Mouse (Mus musculus) limb, embryonic 14.5 days (tissue): Measurements from ENCODE around the gene Aff1. TPM values are rescaled to one million over a fixed set of nuclear protein-coding genes. Genes with fewer than 3 reads are reported as not detected.

Source experiments
- ATAC-seq: fragments of 200-750 bp; cut with Nextera tagmentation; 2 replicates; pipeline ENCODE4 v1.8.0; 2017; ENCODE audit warnings: low read depth, moderate number of reproducible peaks, moderate TSS enrichment; ENCODE audit not compliant: low FRiP score
- DNase-seq: peaks from one replicate; pipeline ENCODE4 v3.0.0-alpha.2; 2015; ENCODE audit warnings: low spot score
- H3K27ac ChIP-seq: fragments of 300-500 bp; sonication (generic); replicated peaks from 2 replicates; pipeline ENCODE4 v1.5.1; 2014; ENCODE audit warnings: low read depth, mild to moderate bottlenecking, low read length, moderate library complexity, mixed read lengths
- H3K27me3 ChIP-seq: fragments of 300-500 bp; sonication (generic); 2 replicates; pipeline ENCODE4 v1.6.1; 2014; ENCODE audit warnings: low read length, mixed read lengths; ENCODE audit not compliant: control insufficient read depth, insufficient read depth
- H3K36me3 ChIP-seq: fragments of 300-500 bp; sonication (generic); 2 replicates; pipeline ENCODE4 v1.6.1; 2014; ENCODE audit warnings: mild to moderate bottlenecking, low read length, moderate library complexity, mixed read lengths; ENCODE audit not compliant: control insufficient read depth, insufficient read depth
- H3K4me1 ChIP-seq: fragments of 300-500 bp; sonication (generic); 2 replicates; pipeline ENCODE4 v1.6.1; 2014; ENCODE audit warnings: antibody characterized with exemption, low read length, mixed read lengths; ENCODE audit not compliant: control insufficient read depth, insufficient read depth
- H3K4me2 ChIP-seq: fragments of 300-500 bp; sonication (generic); replicated peaks from 2 replicates; pipeline ENCODE4 v1.6.1; 2014; ENCODE audit warnings: low read depth, mild to moderate bottlenecking, low read length, moderate library complexity; ENCODE audit not compliant: severe bottlenecking
- H3K4me3 ChIP-seq: fragments of 300-500 bp; sonication (generic); replicated peaks from 2 replicates; pipeline ENCODE4 v1.5.1; 2014; ENCODE audit warnings: low read length
- H3K9ac ChIP-seq: fragments of 300-500 bp; sonication (generic); 2 replicates; pipeline ENCODE4 v1.6.1; 2014; ENCODE audit warnings: mild to moderate bottlenecking, low read depth, low read length, moderate library complexity; ENCODE audit not compliant: severe bottlenecking
- H3K9me3 ChIP-seq: fragments of 300-500 bp; sonication (generic); 2 replicates; pipeline ENCODE4 v1.6.1; 2016; ENCODE audit warnings: low read length; ENCODE audit not compliant: control insufficient read depth
- POLR2A ChIP-seq: fragments of 200-500 bp; IDR thresholded peaks from 2 replicates; pipeline ENCODE4 v1.8.0; 2012; ENCODE audit warnings: inconsistent platforms, mild to moderate bottlenecking, moderate library complexity, borderline replicate concordance; ENCODE audit not compliant: insufficient read depth, insufficient read length; ENCODE audit errors: extremely low read depth
- WGBS: fragments of 180-500 bp; shearing (Covaris S2); extraction: QIAGEN DNeasy Blood & Tissue Kit; methylation state at CpG from one replicate; pipeline ENCODE4 v1.1.7; 2014; 5-methylcytosine and 5-hydroxymethylcytosine counted together
- polyA plus RNA-seq, 2 experiments: library from polyadenylated mRNA; depleted of rRNA in 1 of 2; stranded (reverse) in 1 of 2; unstranded in 1 of 2; fragments of >200 nt; fragmentation: Nextera tagmentation in 1 of 2; extraction: Ambion mirVana in 1 of 2; gene quantifications; 2 replicates each; pipeline versions ENCODE4 v1.2.1 to v1.2.3; 2012 to 2014

Aff1 gene
- polyA plus RNA-seq, 2 experiments = 3.6 to 5.7 TPM

DNA sequence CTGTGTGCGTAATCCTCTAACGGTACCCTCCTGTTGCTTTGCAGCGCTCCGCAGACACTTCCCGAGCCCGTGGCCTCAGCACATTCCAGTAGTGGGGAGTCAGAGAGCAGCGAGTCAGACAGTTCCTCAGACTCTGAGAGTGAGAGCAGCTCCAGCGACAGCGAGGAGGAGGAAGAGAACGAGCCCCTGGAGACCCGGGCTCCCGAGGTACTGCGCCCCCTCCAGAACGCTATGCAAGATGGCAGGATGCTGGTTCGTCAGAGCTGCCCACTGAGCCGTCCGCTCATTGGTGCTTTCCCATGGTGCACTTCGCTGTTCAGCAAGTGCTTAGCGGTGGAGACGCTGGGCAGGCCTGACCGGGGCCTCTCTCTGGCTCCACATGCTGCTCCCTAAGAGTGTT lies 136.1 kb downstream of the Aff1 start:
- H3K9me3 ChIP-seq = no peaks in the 10 kb centered on the region
- no peak for TF ChIP-seq POLR2A
- WGBS = 77% methylated on average over 21 of the region's 21 CpGs
- no peak for DNase-seq
- no peaks in the 10 kb centered on the region for H3K27me3 ChIP-seq
- ATAC-seq = no peak
- peaks cover 6% of the 10 kb centered on the region; the same call in 1 of the 2 replicates for H3K36me3 ChIP-seq
- no peak overlapping the region for H3K27ac ChIP-seq
- H3K4me1 ChIP-seq = peaks cover 5% of the 10 kb centered on the region; the same call in 1 of the 2 replicates
- no peak overlapping the region for H3K4me2 ChIP-seq
- no peak overlapping the region for H3K4me3 ChIP-seq
- H3K9ac ChIP-seq = no peak overlapping the region

DNA sequence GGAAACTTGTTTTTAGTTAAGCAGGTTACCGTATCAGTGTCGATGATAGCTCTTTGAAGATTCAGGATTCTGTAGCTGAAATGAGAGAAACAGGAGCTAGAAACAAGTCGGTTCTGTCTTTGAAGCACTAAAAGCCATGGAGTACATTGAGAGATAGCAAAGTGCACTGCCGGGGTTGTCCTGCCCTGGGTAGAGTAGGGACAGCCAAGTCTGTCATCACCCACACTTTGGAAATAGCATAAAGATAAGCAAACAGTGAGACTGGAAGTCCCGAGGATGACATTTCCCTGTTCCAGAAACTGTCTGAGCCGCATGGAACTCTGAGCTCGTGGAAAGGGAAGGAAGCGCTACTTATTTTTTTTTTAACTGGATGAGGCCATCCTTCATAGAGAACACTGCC lies 136.6 kb downstream of the Aff1 start:
- H3K4me3 ChIP-seq = no peak overlapping the region
- H3K36me3 ChIP-seq = peaks cover 11% of the 10 kb centered on the region
- H3K27me3 ChIP-seq = no peaks in the 10 kb centered on the region
- H3K9ac ChIP-seq = no peak overlapping the region
- no peak for DNase-seq
- no peak for TF ChIP-seq POLR2A
- no peak for ATAC-seq
- no peak overlapping the region for H3K4me2 ChIP-seq
- H3K27ac ChIP-seq = no peak overlapping the region
- H3K4me1 ChIP-seq = peaks cover 5% of the 10 kb centered on the region; the same call in 1 of the 2 replicates
- 83% methylated on average over 8 of the region's 8 CpGs for WGBS
- no peaks in the 10 kb centered on the region for H3K9me3 ChIP-seq

DNA sequence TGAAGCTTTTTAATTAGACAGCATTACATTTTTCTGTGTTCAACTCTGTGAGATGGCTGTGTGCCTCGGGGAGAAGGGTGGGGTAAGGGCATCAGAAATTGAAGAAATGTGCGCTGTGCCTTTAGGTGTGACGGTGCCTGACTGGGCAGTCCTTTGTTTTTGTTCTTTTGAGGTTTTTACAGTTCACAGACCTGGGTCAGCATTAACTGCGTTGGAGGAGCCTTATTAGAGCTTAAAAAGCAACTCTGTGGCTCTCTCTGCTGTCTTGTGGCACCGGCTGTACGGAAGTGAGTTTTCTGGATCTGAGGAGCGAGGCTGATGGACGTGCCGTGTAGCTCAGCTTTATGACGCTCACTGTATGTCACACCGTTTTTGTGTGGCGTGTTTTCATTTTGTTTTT lies 137.0 kb downstream of the Aff1 start:
- no peak for ATAC-seq
- no peak for DNase-seq
- Histone ChIP-seq H3K4me2 (no peak overlapping the region), H3K9me3 (no peaks in the 10 kb centered on the region), H3K9ac (no peak overlapping the region), H3K27me3 (no peaks in the 10 kb centered on the region), H3K36me3 (peaks cover 15% of the 10 kb centered on the region), H3K27ac (no peak overlapping the region), H3K4me3 (no peak overlapping the region), H3K4me1 (peaks cover 5% of the 10 kb centered on the region; the same call in 1 of the 2 replicates)
- 73% methylated on average over 12 of the region's 12 CpGs for WGBS
- no peak for TF ChIP-seq POLR2A

DNA sequence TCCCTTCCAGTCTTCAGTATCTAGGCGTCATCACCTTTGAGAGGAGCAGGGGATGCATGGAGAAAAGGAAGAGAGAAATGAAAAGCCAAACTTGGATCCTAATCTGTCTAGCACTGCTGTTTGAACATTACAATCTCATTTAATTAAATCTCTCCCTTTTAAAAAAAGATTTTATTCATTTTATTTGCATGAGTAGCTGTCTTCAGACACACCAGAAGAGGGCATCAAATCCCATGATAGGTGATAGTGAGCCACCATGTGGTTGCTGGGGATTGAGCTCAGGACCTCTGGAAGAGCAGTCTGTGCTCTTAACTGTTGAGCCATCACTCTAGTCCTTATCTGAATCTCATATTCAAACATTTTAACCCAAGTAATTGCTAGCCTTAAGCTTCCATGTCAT lies 138.7 kb downstream of the Aff1 start:
- Histone ChIP-seq H3K36me3 (peaks cover 20% of the 10 kb centered on the region), H3K4me2 (no peak overlapping the region), H3K9me3 (no peaks in the 10 kb centered on the region), H3K4me1 (peaks cover 5% of the 10 kb centered on the region; the same call in 1 of the 2 replicates), H3K4me3 (no peak overlapping the region), H3K27ac (no peak overlapping the region), H3K27me3 (no peaks in the 10 kb centered on the region), H3K9ac (no peak overlapping the region)
- ATAC-seq (no peak), DNase-seq (no peak)
- TF ChIP-seq POLR2A = no peak
- 95% methylated on average over 1 of the region's 1 CpGs for WGBS

DNA sequence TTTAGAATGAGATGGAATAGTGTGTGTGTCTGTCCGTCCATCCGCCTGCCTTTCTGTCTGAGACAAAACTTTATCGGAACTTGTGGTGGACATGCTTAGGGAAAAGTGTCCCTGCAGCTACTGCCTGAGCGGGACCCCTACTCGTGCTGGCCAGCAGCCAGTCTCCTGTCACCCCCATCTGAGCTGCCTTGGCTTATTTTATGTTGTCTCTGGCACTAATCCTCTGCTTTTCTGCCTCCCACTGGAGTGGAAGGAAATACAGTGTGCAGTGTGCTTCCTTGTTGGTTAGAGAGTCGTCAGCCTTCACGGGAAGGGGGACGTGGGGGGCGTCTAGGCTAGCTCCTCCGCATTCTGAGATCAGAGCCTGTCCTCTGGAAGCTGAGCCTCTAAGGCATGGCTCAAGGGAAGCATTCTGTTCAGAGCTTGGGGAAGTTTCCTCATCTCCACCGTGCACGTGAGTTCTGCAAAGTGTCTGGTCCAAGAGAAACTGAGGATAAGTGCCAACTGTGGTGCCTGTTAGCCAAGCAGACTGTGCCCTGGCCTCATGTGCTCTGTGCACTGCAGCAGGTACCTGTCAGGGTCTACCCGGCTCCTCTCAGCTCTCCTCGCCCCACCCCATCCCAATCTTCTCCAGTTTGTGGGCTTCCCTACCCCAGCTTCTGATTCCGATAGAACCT lies 143.4 kb downstream of the Aff1 start:
- H3K9ac ChIP-seq = no peak overlapping the region
- H3K4me3 ChIP-seq = no peak overlapping the region
- ATAC-seq = no peak
- DNase-seq = no peak
- H3K36me3 ChIP-seq = peaks cover 14% of the 10 kb centered on the region
- H3K4me1 ChIP-seq = 0 out of 2 replicates have a peak, but pooled peaks cover 5% of the 10 kb centered on the region
- WGBS = 78% methylated on average over 15 of the region's 15 CpGs
- TF ChIP-seq POLR2A = no peak
- H3K27ac ChIP-seq = no peak overlapping the region
- H3K27me3 ChIP-seq = no peaks in the 10 kb centered on the region
- no peaks in the 10 kb centered on the region for H3K9me3 ChIP-seq
- H3K4me2 ChIP-seq = no peak overlapping the region
